Mouse (Mus musculus): ENCODE data around the gene Frmd5. TPM values are rescaled to one million over a fixed set of nuclear protein-coding genes. Genes with fewer than 3 reads are reported as not detected.
"Not testable (repeated sequence)": the region's sequence is repeated elsewhere in the genome, so short reads cannot be mapped to it uniquely, and the experiment has no call there.

Gene Frmd5
- polyA plus RNA-seq, 1 experiment from 2014 or later, result 8.6 TPM

DNA sequence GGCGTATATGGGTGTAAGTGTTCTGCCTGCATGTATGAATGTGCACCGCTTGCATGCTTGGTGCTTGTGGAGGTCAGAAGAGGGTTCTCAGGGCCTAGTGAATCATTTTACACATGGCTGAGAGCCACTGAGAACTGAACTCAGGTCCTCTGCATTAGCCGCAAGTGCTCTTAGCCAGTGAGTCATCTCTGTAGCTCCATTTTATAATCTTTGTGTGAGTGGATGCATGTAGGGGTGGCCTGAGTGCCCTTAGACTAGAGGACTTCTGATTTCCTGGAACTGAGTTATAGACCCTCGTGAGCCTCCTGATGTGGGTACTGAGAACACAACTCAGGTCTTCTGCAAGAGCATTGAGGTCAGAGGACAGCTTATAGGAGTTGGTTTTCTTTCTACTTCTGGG is 292.7 kb downstream of the Frmd5 start:
- Histone ChIP-seq H3K36me3 (ENCODE audit: control insufficient read depth, insufficient read depth, low read length) (peaks cover 20% of the 10 kb centered on the region), H3K27ac (ENCODE audit: low read length) (no peak overlapping the region), H3K27me3 (ENCODE audit: control insufficient read depth, insufficient read depth, low read length) (no peaks in the 10 kb centered on the region), H3K9me3 (ENCODE audit: control insufficient read depth, low read depth, low read length) (no peaks in the 10 kb centered on the region), H3K9ac (replicated peaks; ENCODE audit: low read depth, low read length) (no peak overlapping the region), H3K4me2 (replicated peaks; ENCODE audit: low read depth, low read length) (no peak overlapping the region), H3K4me1 (ENCODE audit: control insufficient read depth, insufficient read depth, low read length) (no peaks in the 10 kb centered on the region), H3K4me3 (ENCODE audit: low read depth, low read length) (no peak overlapping the region)
- no peak for ATAC-seq (ENCODE audit: insufficient number of reproducible peaks, insufficient read depth, low FRiP score, low read depth)
- WGBS, result 93% methylated on average over 4 of the region's 4 CpGs

DNA sequence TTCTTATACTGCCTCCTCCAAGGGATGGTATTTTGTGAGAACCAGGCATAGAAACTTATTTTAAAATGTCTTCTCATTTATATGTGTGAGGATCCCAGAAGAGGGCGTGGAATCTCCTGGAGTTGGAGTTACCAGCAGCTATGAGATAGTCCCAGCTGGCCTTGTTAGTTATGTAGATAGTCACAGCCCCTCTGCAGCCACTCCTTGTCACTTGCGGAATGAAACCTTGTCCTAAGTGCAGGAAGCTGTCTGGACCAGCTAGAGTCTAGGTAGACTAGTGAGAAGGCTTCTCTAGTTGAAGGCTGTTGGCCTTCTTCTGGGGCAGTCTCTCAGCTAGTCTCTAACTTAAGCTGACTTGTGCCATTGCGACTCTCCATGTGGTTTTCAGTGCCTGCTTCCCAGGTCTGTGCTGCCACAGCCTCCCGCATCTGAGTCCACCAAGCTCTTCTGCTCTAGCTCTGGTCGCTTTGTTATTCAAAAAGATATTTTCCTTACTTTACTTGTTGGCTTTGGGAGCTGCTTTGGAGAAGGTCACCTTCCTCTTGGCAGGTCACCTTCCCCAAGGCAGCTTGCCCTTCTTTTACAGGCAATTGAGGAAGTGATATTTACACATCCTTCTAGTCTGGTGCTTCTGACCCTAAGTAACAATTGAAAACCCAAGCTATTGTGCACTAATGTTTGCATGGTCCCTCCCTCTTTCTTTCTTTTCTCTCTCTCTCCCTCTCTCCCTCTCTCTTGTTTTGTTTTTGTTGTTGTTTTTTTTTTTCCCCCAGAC is 293.7 kb downstream of the Frmd5 start:
- not testable (repeated sequence) for H3K4me1 ChIP-seq (ENCODE audit: control insufficient read depth, insufficient read depth, low read length); H3K9ac ChIP-seq (replicated peaks; ENCODE audit: low read depth, low read length); H3K9me3 ChIP-seq (ENCODE audit: control insufficient read depth, low read depth, low read length); ATAC-seq (ENCODE audit: insufficient number of reproducible peaks, insufficient read depth, low FRiP score, low read depth); H3K4me3 ChIP-seq (ENCODE audit: low read depth, low read length); H3K27me3 ChIP-seq (ENCODE audit: control insufficient read depth, insufficient read depth, low read length); H3K4me2 ChIP-seq (replicated peaks; ENCODE audit: low read depth, low read length); H3K27ac ChIP-seq (ENCODE audit: low read length)
- 87% methylated on average over 4 of the region's 5 CpGs for WGBS
- H3K36me3 ChIP-seq (ENCODE audit: control insufficient read depth, insufficient read depth, low read length), result peaks cover 19% of the 10 kb centered on the region

DNA sequence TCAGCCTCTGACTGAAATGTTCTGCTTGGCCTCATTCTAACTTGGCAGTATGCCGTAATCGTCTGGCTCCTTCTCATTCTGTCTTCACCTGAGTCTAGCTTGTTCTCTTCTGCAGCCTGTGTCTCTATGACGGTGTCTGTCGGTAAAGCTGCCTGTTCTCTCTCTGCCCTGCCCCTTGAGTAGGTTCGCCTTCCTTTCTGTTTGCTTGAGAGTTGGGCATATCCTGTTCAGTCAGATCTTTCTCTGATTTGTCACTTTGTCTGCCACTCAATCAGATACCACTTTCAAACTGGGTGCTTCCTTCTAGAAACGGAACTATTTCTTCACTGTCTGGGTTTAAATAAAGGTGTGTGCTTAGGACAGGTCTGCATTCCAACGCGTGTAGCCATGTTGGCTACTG is 295.5 kb downstream of the Frmd5 start:
- no peak for ATAC-seq (ENCODE audit: insufficient number of reproducible peaks, insufficient read depth, low FRiP score, low read depth)
- H3K27me3 ChIP-seq (ENCODE audit: control insufficient read depth, insufficient read depth, low read length), result no peaks in the 10 kb centered on the region
- H3K4me1 ChIP-seq (ENCODE audit: control insufficient read depth, insufficient read depth, low read length), result peaks cover 4% of the 10 kb centered on the region; the same call in 1 of the 2 replicates
- H3K36me3 ChIP-seq (ENCODE audit: control insufficient read depth, insufficient read depth, low read length), result peaks cover 15% of the 10 kb centered on the region; the same call in 1 of the 2 replicates
- no peaks in the 10 kb centered on the region for H3K9me3 ChIP-seq (ENCODE audit: control insufficient read depth, low read depth, low read length)
- no peak overlapping the region for H3K9ac ChIP-seq (replicated peaks; ENCODE audit: low read depth, low read length)
- H3K27ac ChIP-seq (ENCODE audit: low read length), result no peak overlapping the region
- H3K4me3 ChIP-seq (ENCODE audit: low read depth, low read length), result no peak overlapping the region
- WGBS, result 91% methylated on average over 8 of the region's 8 CpGs
- no peak overlapping the region for H3K4me2 ChIP-seq (replicated peaks; ENCODE audit: low read depth, low read length)

DNA sequence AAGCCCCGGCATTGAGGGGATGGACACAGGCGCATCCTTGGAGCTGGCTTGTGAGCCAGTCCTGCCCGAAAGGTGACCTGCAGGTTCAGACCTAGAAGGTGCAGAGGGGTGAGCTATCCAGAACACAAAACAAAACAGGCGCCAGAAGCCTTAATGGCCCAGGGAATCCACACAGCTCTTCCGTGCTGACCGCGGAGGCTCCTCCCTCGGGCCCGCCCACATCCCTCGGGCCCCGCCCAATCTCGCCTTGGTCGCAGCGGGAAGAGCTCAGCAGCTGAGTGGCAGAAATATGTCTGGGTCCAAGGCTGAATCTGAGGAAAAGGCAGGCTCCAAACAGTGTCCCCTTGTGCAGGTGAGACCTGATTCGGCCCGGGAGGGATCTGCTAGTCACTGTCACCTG is 297.3 kb downstream of the Frmd5 start:
- Histone ChIP-seq H3K4me1 (ENCODE audit: control insufficient read depth, insufficient read depth, low read length) (peaks cover 4% of the 10 kb centered on the region; the same call in 1 of the 2 replicates), H3K27me3 (ENCODE audit: control insufficient read depth, insufficient read depth, low read length) (no peaks in the 10 kb centered on the region), H3K9ac (replicated peaks; ENCODE audit: low read depth, low read length) (no peak overlapping the region), H3K27ac (ENCODE audit: low read length) (no peak overlapping the region), H3K9me3 (ENCODE audit: control insufficient read depth, low read depth, low read length) (no peaks in the 10 kb centered on the region), H3K4me2 (replicated peaks; ENCODE audit: low read depth, low read length) (peak overlapping the region; percentile 42), H3K36me3 (ENCODE audit: control insufficient read depth, insufficient read depth, low read length) (peaks cover 13% of the 10 kb centered on the region; the same call in 1 of the 2 replicates), H3K4me3 (ENCODE audit: low read depth, low read length) (peak overlapping the region; percentile 27)
- ATAC-seq (ENCODE audit: insufficient number of reproducible peaks, insufficient read depth, low FRiP score, low read depth), result peak; percentile 47
- WGBS, result 19% methylated on average over 16 of the region's 16 CpGs

DNA sequence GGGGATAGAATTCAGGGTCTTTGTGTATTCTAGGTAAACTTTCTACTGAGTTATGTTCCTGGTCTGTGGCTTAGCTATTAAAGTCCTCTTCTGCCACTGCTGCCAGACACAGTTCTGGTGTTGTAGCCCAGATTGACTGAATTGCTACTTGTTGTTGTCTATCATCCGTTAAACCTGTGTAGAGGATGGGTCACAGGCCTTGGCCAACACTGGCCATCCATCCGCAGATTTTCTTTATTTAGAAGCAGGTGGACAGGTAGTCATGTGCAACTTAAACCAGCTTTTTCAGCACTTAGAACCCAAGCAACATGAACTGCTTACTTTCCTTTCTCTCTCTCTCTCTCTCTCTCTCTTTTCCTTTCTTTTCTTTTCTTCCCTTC is 298.9 kb downstream of the Frmd5 start:
- Histone ChIP-seq H3K4me1 (ENCODE audit: control insufficient read depth, insufficient read depth, low read length) (peaks cover 4% of the 10 kb centered on the region; the same call in 1 of the 2 replicates), H3K9ac (replicated peaks; ENCODE audit: low read depth, low read length) (peak overlapping the region; percentile 50), H3K27me3 (ENCODE audit: control insufficient read depth, insufficient read depth, low read length) (no peaks in the 10 kb centered on the region), H3K4me3 (ENCODE audit: low read depth, low read length) (peak overlapping the region; percentile 51), H3K36me3 (ENCODE audit: control insufficient read depth, insufficient read depth, low read length) (peaks cover 5% of the 10 kb centered on the region; the same call in 1 of the 2 replicates), H3K27ac (ENCODE audit: low read length) (no peak overlapping the region), H3K4me2 (replicated peaks; ENCODE audit: low read depth, low read length) (peak overlapping the region; percentile 70), H3K9me3 (ENCODE audit: control insufficient read depth, low read depth, low read length) (no peaks in the 10 kb centered on the region)
- no peak for ATAC-seq (ENCODE audit: insufficient number of reproducible peaks, insufficient read depth, low FRiP score, low read depth)
- 47% methylated on average over 2 of the region's 2 CpGs for WGBS

DNA sequence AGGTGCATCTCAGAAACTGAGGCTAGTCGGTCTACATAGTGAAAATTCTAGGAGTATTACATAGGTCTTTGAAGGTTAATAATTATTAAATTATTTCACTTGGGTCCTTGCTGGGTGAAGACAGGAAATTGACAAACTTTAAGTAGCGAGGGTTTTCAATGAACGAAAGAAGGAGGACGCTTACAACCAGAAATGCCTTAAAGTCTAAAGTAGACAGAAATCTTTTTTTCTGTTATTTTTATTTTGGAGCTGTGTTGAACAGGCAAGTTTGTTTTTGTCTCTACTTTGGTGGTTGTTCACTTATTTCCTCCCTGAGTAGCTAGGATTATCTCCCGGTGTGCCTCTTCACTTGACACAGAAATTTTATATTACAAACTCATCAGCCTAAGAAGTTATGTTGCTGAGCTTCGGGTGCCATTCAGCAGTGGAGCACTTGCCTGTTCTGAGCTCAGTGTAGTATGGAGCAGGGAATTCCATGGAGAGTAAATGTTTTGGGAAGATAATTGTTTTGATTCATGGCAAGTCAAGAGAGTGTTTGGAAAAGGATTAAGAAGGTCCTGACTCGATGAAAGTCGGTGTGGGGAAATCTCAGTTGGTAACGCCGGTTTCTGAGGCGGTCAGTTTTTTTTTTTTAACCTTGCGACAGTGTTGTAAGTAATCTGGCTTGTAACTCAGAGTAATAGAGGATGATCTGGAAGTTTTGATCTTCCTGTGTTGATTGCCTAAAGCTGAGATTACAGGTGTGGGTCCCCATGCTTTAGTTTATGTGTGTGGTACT is 299.5 kb downstream of the Frmd5 start:
- H3K27me3 ChIP-seq (ENCODE audit: control insufficient read depth, insufficient read depth, low read length), result no peaks in the 10 kb centered on the region
- peaks cover 5% of the 10 kb centered on the region; the same call in 1 of the 2 replicates for H3K36me3 ChIP-seq (ENCODE audit: control insufficient read depth, insufficient read depth, low read length)
- no peaks in the 10 kb centered on the region for H3K9me3 ChIP-seq (ENCODE audit: control insufficient read depth, low read depth, low read length)
- 6% methylated on average over 12 of the region's 12 CpGs for WGBS
- H3K9ac ChIP-seq (replicated peaks; ENCODE audit: low read depth, low read length), result peak overlapping the region; percentile 50
- H3K27ac ChIP-seq (ENCODE audit: low read length), result no peak overlapping the region
- ATAC-seq (ENCODE audit: insufficient number of reproducible peaks, insufficient read depth, low FRiP score, low read depth), result no peak
- peak overlapping the region; percentile 51 for H3K4me3 ChIP-seq (ENCODE audit: low read depth, low read length)
- peak overlapping the region; percentile 70 for H3K4me2 ChIP-seq (replicated peaks; ENCODE audit: low read depth, low read length)
- peaks cover 4% of the 10 kb centered on the region; the same call in 1 of the 2 replicates for H3K4me1 ChIP-seq (ENCODE audit: control insufficient read depth, insufficient read depth, low read length)

DNA sequence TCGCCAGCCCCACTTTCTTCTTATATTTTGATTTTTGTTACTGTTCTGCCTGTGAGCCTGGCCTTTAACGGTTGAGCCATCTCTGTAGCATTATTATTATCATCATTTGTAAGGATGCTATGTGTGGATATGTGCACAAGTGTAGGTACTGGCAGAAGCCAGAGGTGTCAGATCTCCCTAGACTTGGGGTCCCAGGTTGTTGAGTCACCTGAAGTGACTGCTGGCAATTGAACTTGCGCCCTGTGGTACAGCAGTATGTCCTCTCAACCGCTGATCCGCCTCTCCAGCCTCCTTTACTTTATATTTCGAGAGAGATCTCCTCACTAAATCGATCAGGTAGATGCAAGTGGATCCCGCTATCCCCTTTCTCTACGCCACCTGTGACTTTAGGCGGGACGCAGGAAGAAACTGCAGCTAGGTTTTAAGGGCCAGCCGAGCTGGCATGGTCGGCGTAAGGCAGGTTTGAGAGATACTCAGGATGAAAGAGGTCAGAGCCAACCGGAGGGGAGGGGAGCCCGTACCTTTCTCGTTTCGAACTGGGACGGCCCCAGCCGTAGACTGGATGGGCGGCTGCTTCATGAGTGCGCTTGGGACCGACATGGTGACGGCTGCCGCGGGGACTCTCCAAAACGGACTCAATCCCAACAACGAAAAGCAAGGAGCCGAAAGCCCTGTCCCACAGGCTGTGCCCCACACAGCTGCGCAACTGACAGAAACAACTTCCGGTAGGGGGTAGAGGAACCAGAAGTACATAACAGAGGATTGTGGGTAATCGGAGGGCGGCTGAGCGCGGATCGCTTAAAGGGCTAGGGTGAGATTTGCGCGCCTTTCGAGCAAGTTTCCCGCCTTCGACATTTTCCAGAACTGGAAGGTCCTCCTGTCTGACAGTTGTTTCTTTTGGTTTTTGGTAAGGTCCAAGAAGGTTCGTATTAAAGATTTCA is 300.7 kb downstream of the Frmd5 start, which contains the start of the genes Mfap1a and Wdr76:
Mfap1a (minus strand) TSS at position 724 of the 941 bp plus-strand sequence.
Wdr76 (plus strand) TSS at position 782 of the 941 bp plus-strand sequence.
- not testable (repeated sequence) for H3K36me3 ChIP-seq (ENCODE audit: control insufficient read depth, insufficient read depth, low read length); H3K27ac ChIP-seq (ENCODE audit: low read length); H3K4me1 ChIP-seq (ENCODE audit: control insufficient read depth, insufficient read depth, low read length); H3K9me3 ChIP-seq (ENCODE audit: control insufficient read depth, low read depth, low read length); H3K27me3 ChIP-seq (ENCODE audit: control insufficient read depth, insufficient read depth, low read length)
- peak within 1 kb of the TSS; percentile 53 for H3K9ac ChIP-seq (replicated peaks; ENCODE audit: low read depth, low read length)
- WGBS, result 4% methylated on average over 36 of the region's 42 CpGs
- H3K4me2 ChIP-seq (replicated peaks; ENCODE audit: low read depth, low read length), result peak within 1 kb of the TSS; percentile 70
- peak; percentile 88 for ATAC-seq (ENCODE audit: insufficient number of reproducible peaks, insufficient read depth, low FRiP score, low read depth)
- H3K4me3 ChIP-seq (ENCODE audit: low read depth, low read length), result peak within 1 kb of the TSS; percentile 51

DNA sequence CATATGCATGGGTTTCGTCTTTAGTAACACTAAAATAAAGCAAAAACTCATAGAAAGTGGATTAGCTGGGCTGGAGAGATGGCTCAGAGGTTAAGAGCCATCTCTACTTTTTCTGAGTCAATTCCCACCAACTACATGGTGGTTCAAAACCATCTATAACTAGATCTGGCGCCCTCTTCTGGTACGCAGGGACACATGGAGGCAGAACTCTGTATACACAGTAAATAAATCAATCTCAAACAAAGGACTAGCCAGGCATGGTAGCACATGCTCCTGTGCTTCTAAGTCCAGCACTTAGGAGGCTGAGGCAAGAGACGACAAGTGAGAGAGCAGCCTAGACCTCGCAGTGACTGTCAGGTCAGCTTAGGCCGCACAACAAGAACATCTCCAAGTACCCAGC is 305.3 kb downstream of the Frmd5 start:
- not testable (repeated sequence) for H3K27ac ChIP-seq (ENCODE audit: low read length); H3K9ac ChIP-seq (replicated peaks; ENCODE audit: low read depth, low read length); H3K4me1 ChIP-seq (ENCODE audit: control insufficient read depth, insufficient read depth, low read length); H3K36me3 ChIP-seq (ENCODE audit: control insufficient read depth, insufficient read depth, low read length); H3K4me2 ChIP-seq (replicated peaks; ENCODE audit: low read depth, low read length); H3K27me3 ChIP-seq (ENCODE audit: control insufficient read depth, insufficient read depth, low read length); H3K9me3 ChIP-seq (ENCODE audit: control insufficient read depth, low read depth, low read length); H3K4me3 ChIP-seq (ENCODE audit: low read depth, low read length); ATAC-seq (ENCODE audit: insufficient number of reproducible peaks, insufficient read depth, low FRiP score, low read depth)
- WGBS, result 50% methylated on average over 1 of the region's 6 CpGs
